Mouse (Mus musculus): ENCODE data around the gene Gm19684. TPM values are rescaled to one million over a fixed set of nuclear protein-coding genes. Genes with fewer than 3 reads are reported as not detected.
"Not testable (repeated sequence)": the region's sequence is repeated elsewhere in the genome, so short reads cannot be mapped to it uniquely, and the experiment has no call there.

Gm19684 gene
- polyA plus RNA-seq, 1 experiment from 2014 or later, result not detected

DNA sequence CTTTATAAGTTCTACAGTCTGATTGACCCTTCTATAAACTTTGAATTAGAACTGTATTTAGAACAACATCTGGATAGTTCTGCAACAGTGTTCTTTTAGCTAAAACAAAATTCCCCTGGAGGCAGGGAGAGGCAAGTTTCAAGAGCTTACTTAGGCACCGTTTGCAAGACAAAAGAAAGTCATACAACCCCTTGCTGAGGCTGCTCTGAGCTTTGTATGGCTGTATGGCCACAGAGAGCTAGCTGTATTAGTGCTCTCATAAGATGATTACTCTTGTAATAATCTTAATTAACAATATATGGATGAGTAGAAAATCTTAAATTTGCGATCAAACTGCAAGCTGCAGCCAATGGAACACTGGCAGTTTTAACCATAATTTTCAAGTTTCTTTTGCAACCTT, 21.9 kb upstream of the Gm19684 start:
- 37% methylated on average over 2 of the region's 2 CpGs for WGBS
- not testable (repeated sequence) for H3K27me3 ChIP-seq (ENCODE audit: control insufficient read depth, insufficient read depth, low read length); H3K36me3 ChIP-seq (ENCODE audit: control insufficient read depth, insufficient read depth, low read length); ATAC-seq (ENCODE audit: low FRiP score); H3K4me2 ChIP-seq; DNase-seq (ENCODE audit: low spot score, missing footprints); H3K4me3 ChIP-seq (ENCODE audit: low read depth, low read length); H3K4me1 ChIP-seq (ENCODE audit: control insufficient read depth, insufficient read depth, low read length); H3K9ac ChIP-seq (ENCODE audit: low read length); H3K9me3 ChIP-seq (ENCODE audit: control insufficient read depth, low read length); H3K27ac ChIP-seq (ENCODE audit: low read depth, low read length)

DNA sequence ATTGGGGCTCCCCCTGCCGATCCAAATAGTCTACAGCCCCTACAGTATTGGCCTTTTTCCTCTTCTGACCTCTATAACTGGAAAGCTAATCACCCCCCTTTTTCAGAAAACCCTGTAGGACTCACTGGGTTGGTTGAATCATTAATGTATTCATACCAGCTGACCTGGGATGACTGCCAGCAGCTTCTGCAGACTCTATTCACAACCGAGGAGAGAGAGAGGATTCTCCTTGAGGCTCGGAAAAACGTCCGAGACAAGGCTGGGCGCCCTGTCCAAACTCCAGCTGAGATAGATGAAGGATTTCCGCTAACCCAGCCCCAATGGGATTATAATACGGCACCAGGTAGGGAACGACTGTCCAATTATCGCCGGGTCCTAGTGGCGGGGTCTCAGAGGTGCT, 19.4 kb upstream of the Gm19684 start:
- DNase-seq (ENCODE audit: low spot score, missing footprints); H3K36me3 ChIP-seq (ENCODE audit: control insufficient read depth, insufficient read depth, low read length); H3K4me2 ChIP-seq; H3K4me1 ChIP-seq (ENCODE audit: control insufficient read depth, insufficient read depth, low read length); H3K9me3 ChIP-seq (ENCODE audit: control insufficient read depth, low read length); ATAC-seq (ENCODE audit: low FRiP score); H3K27me3 ChIP-seq (ENCODE audit: control insufficient read depth, insufficient read depth, low read length); H3K9ac ChIP-seq (ENCODE audit: low read length); H3K4me3 ChIP-seq (ENCODE audit: low read depth, low read length); H3K27ac ChIP-seq (ENCODE audit: low read depth, low read length): not testable (repeated sequence)
- WGBS, result 94% methylated on average over 11 of the region's 12 CpGs

DNA sequence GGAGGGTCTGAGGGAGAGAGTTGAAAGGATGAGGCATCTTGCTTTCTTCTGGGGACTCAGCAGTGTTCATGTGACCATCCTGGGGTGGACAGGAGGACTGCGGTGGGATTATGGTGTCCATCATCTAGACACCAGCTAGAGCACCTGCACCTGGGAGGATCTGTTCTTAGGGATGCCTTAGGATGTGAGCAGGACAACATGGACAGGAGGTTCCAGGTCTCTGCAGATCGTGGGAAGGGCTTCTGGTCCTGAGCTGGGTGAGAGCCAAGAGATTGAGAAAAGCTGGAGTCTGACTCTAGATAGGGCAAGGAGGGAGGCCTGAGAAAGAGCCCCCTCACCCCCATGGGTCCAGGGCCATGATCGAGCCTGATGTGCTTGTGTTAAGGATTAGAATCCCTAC, 11.3 kb upstream of the Gm19684 start:
- not testable (repeated sequence) for H3K9me3 ChIP-seq (ENCODE audit: control insufficient read depth, low read length); DNase-seq (ENCODE audit: low spot score, missing footprints); H3K9ac ChIP-seq (ENCODE audit: low read length); H3K4me1 ChIP-seq (ENCODE audit: control insufficient read depth, insufficient read depth, low read length); H3K27ac ChIP-seq (ENCODE audit: low read depth, low read length); H3K36me3 ChIP-seq (ENCODE audit: control insufficient read depth, insufficient read depth, low read length); H3K4me3 ChIP-seq (ENCODE audit: low read depth, low read length); H3K4me2 ChIP-seq; H3K27me3 ChIP-seq (ENCODE audit: control insufficient read depth, insufficient read depth, low read length)
- peak; percentile 10; the same call in 1 of the 2 replicates for ATAC-seq (ENCODE audit: low FRiP score)
- WGBS, result 53% methylated on average over 3 of the region's 3 CpGs

GRCm38 (mm10) chr17:36110641-36111509, 10.6 kb upstream of the Gm19684 start:
- not testable (repeated sequence) for H3K4me1 ChIP-seq (ENCODE audit: control insufficient read depth, insufficient read depth, low read length); H3K9me3 ChIP-seq (ENCODE audit: control insufficient read depth, low read length); H3K27ac ChIP-seq (ENCODE audit: low read depth, low read length); H3K36me3 ChIP-seq (ENCODE audit: control insufficient read depth, insufficient read depth, low read length); H3K27me3 ChIP-seq (ENCODE audit: control insufficient read depth, insufficient read depth, low read length)
- peak overlapping the region; percentile 71 for H3K4me2 ChIP-seq
- peak; percentile 77 for ATAC-seq (ENCODE audit: low FRiP score)
- whole genome bisulfite sequencing, result 1% methylated on average over 56 of the region's 57 CpGs
- H3K9ac ChIP-seq (ENCODE audit: low read length), result peak overlapping the region; percentile 42
- peak overlapping the region; percentile 36 for H3K4me3 ChIP-seq (ENCODE audit: low read depth, low read length)
- DNase-seq (ENCODE audit: low spot score, missing footprints), result peak; percentile 95

GRCm38 (mm10) chr17:36111510-36111868, 10.0 kb upstream of the Gm19684 start:
- not testable (repeated sequence) for H3K36me3 ChIP-seq (ENCODE audit: control insufficient read depth, insufficient read depth, low read length); H3K27me3 ChIP-seq (ENCODE audit: control insufficient read depth, insufficient read depth, low read length); H3K27ac ChIP-seq (ENCODE audit: low read depth, low read length); H3K4me1 ChIP-seq (ENCODE audit: control insufficient read depth, insufficient read depth, low read length); H3K9me3 ChIP-seq (ENCODE audit: control insufficient read depth, low read length)
- peak overlapping the region; percentile 71 for H3K4me2 ChIP-seq
- DNase-seq (ENCODE audit: low spot score, missing footprints), result peak; percentile 91
- peak overlapping the region; percentile 42 for H3K9ac ChIP-seq (ENCODE audit: low read length)
- ATAC-seq (ENCODE audit: low FRiP score), result peak; percentile 50; the same call in 1 of the 2 replicates
- peak overlapping the region; percentile 36 for H3K4me3 ChIP-seq (ENCODE audit: low read depth, low read length)
- 3% methylated on average over 10 of the region's 10 CpGs for WGBS

GRCm38 (mm10) chr17:36113979-36114593, 7.4 kb upstream of the Gm19684 start:
- not testable (repeated sequence) for H3K9ac ChIP-seq (ENCODE audit: low read length); H3K27ac ChIP-seq (ENCODE audit: low read depth, low read length); H3K4me3 ChIP-seq (ENCODE audit: low read depth, low read length); H3K4me1 ChIP-seq (ENCODE audit: control insufficient read depth, insufficient read depth, low read length); H3K9me3 ChIP-seq (ENCODE audit: control insufficient read depth, low read length); H3K36me3 ChIP-seq (ENCODE audit: control insufficient read depth, insufficient read depth, low read length); H3K27me3 ChIP-seq (ENCODE audit: control insufficient read depth, insufficient read depth, low read length); H3K4me2 ChIP-seq
- peak; percentile 90 for DNase-seq (ENCODE audit: low spot score, missing footprints)
- 0 out of 2 replicates have a peak, but pooled peaks have one; percentile 57 for ATAC-seq (ENCODE audit: low FRiP score)
- 19% methylated on average over 6 of the region's 6 CpGs for WGBS

- H3K9ac ChIP-seq (ENCODE audit: low read length); DNase-seq (ENCODE audit: low spot score, missing footprints); H3K4me1 ChIP-seq (ENCODE audit: control insufficient read depth, insufficient read depth, low read length); H3K4me2 ChIP-seq; H3K4me3 ChIP-seq (ENCODE audit: low read depth, low read length); H3K27ac ChIP-seq (ENCODE audit: low read depth, low read length); ATAC-seq (ENCODE audit: low FRiP score); H3K36me3 ChIP-seq (ENCODE audit: control insufficient read depth, insufficient read depth, low read length); H3K27me3 ChIP-seq (ENCODE audit: control insufficient read depth, insufficient read depth, low read length); H3K9me3 ChIP-seq (ENCODE audit: control insufficient read depth, low read length): not testable (repeated sequence)
- 12% methylated on average over 3 of the region's 3 CpGs for WGBS
These were observed 4.9 kb upstream of the Gm19684 start for GRCm38 (mm10) chr17:36116545-36116944.

- H3K4me2 ChIP-seq; H3K36me3 ChIP-seq (ENCODE audit: control insufficient read depth, insufficient read depth, low read length); H3K4me1 ChIP-seq (ENCODE audit: control insufficient read depth, insufficient read depth, low read length); H3K4me3 ChIP-seq (ENCODE audit: low read depth, low read length); H3K9me3 ChIP-seq (ENCODE audit: control insufficient read depth, low read length); H3K27ac ChIP-seq (ENCODE audit: low read depth, low read length); DNase-seq (ENCODE audit: low spot score, missing footprints); H3K27me3 ChIP-seq (ENCODE audit: control insufficient read depth, insufficient read depth, low read length); H3K9ac ChIP-seq (ENCODE audit: low read length): not testable (repeated sequence)
- ATAC-seq (ENCODE audit: low FRiP score), result peak; percentile 33; the same call in 1 of the 2 replicates
- 24% methylated on average over 18 of the region's 18 CpGs for WGBS
These were observed 639 bp upstream of the Gm19684 start for GRCm38 (mm10) chr17:36120839-36121238.

DNA sequence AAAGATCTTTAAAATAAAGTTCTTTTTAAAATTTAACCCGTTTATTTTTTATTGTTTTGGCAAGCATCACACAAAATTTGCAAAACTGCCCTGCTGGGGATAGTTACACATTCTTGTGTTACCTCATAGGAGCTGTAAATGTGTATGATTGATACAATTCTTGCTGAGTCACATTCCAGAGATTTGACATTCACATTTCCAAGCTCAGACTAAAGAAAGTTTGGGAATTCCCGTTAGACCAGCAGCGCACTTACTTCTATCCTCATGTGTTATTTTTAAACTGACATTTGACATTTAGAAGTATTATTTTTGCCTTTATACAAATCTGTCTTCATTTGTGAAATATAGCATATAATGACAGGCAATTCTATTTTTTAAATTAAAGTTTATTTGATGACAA, 2.6 kb downstream of the Gm19684 start:
- not testable (repeated sequence) for H3K27ac ChIP-seq (ENCODE audit: low read depth, low read length); H3K9ac ChIP-seq (ENCODE audit: low read length); DNase-seq (ENCODE audit: low spot score, missing footprints); H3K9me3 ChIP-seq (ENCODE audit: control insufficient read depth, low read length); H3K4me2 ChIP-seq; H3K36me3 ChIP-seq (ENCODE audit: control insufficient read depth, insufficient read depth, low read length); ATAC-seq (ENCODE audit: low FRiP score); H3K27me3 ChIP-seq (ENCODE audit: control insufficient read depth, insufficient read depth, low read length); H3K4me3 ChIP-seq (ENCODE audit: low read depth, low read length); H3K4me1 ChIP-seq (ENCODE audit: control insufficient read depth, insufficient read depth, low read length)
- 76% methylated on average over 3 of the region's 3 CpGs for WGBS
